13 mouse cellular contexts compared by ENCODE assay signal in genomic region chr9:43754083-43754482, GRCm38 (mm10). TPM values are rescaled to one million over a fixed set of nuclear protein-coding genes. Genes with fewer than 3 reads are reported as not detected.
DNase-seq lines count a peak whose midpoint lies in the region; ATAC-seq and TF ChIP-seq lines count a peak whose summit lies in the region.
"Had no signal": no experiment of that assay in that cellular context is flagged by ENCODE, and none has a peak within 500 bp of the region (broad histone marks: within the 10 kb centered on the region; RNA-seq: fewer than 3 reads in every experiment).

No protein-coding gene starts in this region.

- peaks cover 66% of the 10 kb centered on the region for H3K4me1 ChIP-seq in heart, embryonic 10.5 days
- peaks cover 100% of the 10 kb centered on the region for H3K4me1 ChIP-seq in hindbrain, embryonic 12.5 days
- peaks cover 29% of the 10 kb centered on the region; the same call in 1 of the 2 replicates for H3K4me1 ChIP-seq in kidney, postnatal 0 days (replicated peaks; ENCODE audit: insufficient read depth, low read length)
- H3K4me1 ChIP-seq in neural tube, embryonic 12.5 days, result peaks cover 89% of the 10 kb centered on the region

- no peaks in the 10 kb centered on the region for H3K27me3 ChIP-seq in heart, embryonic 10.5 days (ENCODE audit: insufficient read depth, poor library complexity, severe bottlenecking)
- H3K27me3 ChIP-seq in hindbrain, embryonic 12.5 days, result no peaks in the 10 kb centered on the region
- H3K27me3 ChIP-seq in kidney, postnatal 0 days (ENCODE audit: insufficient read depth, low read length), result no peaks in the 10 kb centered on the region
- no peaks in the 10 kb centered on the region; the same call in 1 of the 2 replicates for H3K27me3 ChIP-seq in neural tube, embryonic 12.5 days (replicated peaks)
- H3K27me3 ChIP-seq: embryonic facial prominence, embryonic 15.5 days had no signal

- no peak for DNase-seq in heart, embryonic 10.5 days (ENCODE audit: low spot score)
- no peak for DNase-seq in heart, adult 11 months
- DNase-seq in kidney, postnatal 0 days (ENCODE audit: low spot score), result peak; percentile 44
- DNase-seq in ovary, postnatal 10 days (ENCODE audit: low spot score), result no peak
- no peak for DNase-seq in adrenal gland, postnatal 36 days
- DNase-seq: adrenal gland, postnatal 25 days; right cerebral cortex, adult 18-20 months had no signal

- no peak for ATAC-seq in hindbrain, embryonic 12.5 days (ENCODE audit: low FRiP score)
- peak; percentile 55; the same call in 1 of the 2 replicates for ATAC-seq in kidney, postnatal 0 days (replicated peaks; ENCODE audit: low FRiP score, low read depth)
- ATAC-seq in neural tube, embryonic 12.5 days (ENCODE audit: low FRiP score, low read depth), result no peak
- no peak for ATAC-seq in megakaryocyte, adult 5-6 weeks (ENCODE audit: poor library complexity, severe bottlenecking)
- ATAC-seq: intestine, embryonic 16.5 days had no signal

- H3K36me3 ChIP-seq in heart, embryonic 10.5 days, result no peaks in the 10 kb centered on the region
- H3K36me3 ChIP-seq in hindbrain, embryonic 12.5 days, result no peaks in the 10 kb centered on the region
- H3K36me3 ChIP-seq in kidney, postnatal 0 days (ENCODE audit: insufficient read depth, low read length), result no peaks in the 10 kb centered on the region
- no peaks in the 10 kb centered on the region for H3K36me3 ChIP-seq in neural tube, embryonic 12.5 days
- H3K36me3 ChIP-seq: embryonic facial prominence, embryonic 15.5 days had no signal

- TF ChIP-seq CTCF in kidney, postnatal 0 days (IDR thresholded peaks at IDR 0.05; ENCODE audit: low read depth), result no peak

- H3K4me2 ChIP-seq in hindbrain, embryonic 12.5 days (replicated peaks), result peak overlapping the region; percentile 14
- no peak overlapping the region for H3K4me2 ChIP-seq in kidney, postnatal 0 days (ENCODE audit: low read length)
- H3K4me2 ChIP-seq in neural tube, embryonic 12.5 days (replicated peaks), result peak overlapping the region; percentile 32
- H3K4me2 ChIP-seq: embryonic facial prominence, embryonic 15.5 days had no signal

- H3K27ac ChIP-seq in heart, embryonic 10.5 days, result peak overlapping the region; percentile 73
- H3K27ac ChIP-seq in hindbrain, embryonic 12.5 days, result peak overlapping the region; percentile 88
- peak overlapping the region; percentile 25; the same call in 1 of the 2 replicates for H3K27ac ChIP-seq in kidney, postnatal 0 days
- H3K27ac ChIP-seq in neural tube, embryonic 12.5 days, result peak overlapping the region; percentile 72
- H3K27ac ChIP-seq: embryonic facial prominence, embryonic 15.5 days had no signal

- WGBS in heart, embryonic 10.5 days, result 54% methylated on average over 5 of the region's 5 CpGs
- 49% methylated on average over 5 of the region's 5 CpGs for WGBS in hindbrain, embryonic 12.5 days
- 48% methylated on average over 5 of the region's 5 CpGs for WGBS in kidney, postnatal 0 days
- 37% methylated on average over 5 of the region's 5 CpGs for WGBS in neural tube, embryonic 12.5 days

- H3K9me3 ChIP-seq in heart, embryonic 10.5 days, result no peaks in the 10 kb centered on the region
- no peaks in the 10 kb centered on the region for H3K9me3 ChIP-seq in hindbrain, embryonic 12.5 days (replicated peaks)
- no peaks in the 10 kb centered on the region for H3K9me3 ChIP-seq in kidney, postnatal 0 days (replicated peaks; ENCODE audit: low read length)
- no peaks in the 10 kb centered on the region for H3K9me3 ChIP-seq in neural tube, embryonic 12.5 days
- H3K9me3 ChIP-seq: embryonic facial prominence, embryonic 15.5 days had no signal

- H3K9ac ChIP-seq in hindbrain, embryonic 12.5 days, result peak overlapping the region; percentile 42; the same call in 1 of the 2 replicates
- H3K9ac ChIP-seq in kidney, postnatal 0 days (ENCODE audit: low read depth, low read length), result no peak overlapping the region
- 0 out of 2 replicates have a peak overlapping the region, but pooled peaks have one; percentile 21 for H3K9ac ChIP-seq in neural tube, embryonic 12.5 days
- H3K9ac ChIP-seq: embryonic facial prominence, embryonic 15.5 days had no signal

- no peak overlapping the region for H3K4me3 ChIP-seq in heart, embryonic 10.5 days
- H3K4me3 ChIP-seq in hindbrain, embryonic 12.5 days, result no peak overlapping the region
- no peak overlapping the region for H3K4me3 ChIP-seq in kidney, postnatal 0 days (replicated peaks; ENCODE audit: low read depth, low read length)
- no peak overlapping the region for H3K4me3 ChIP-seq in neural tube, embryonic 12.5 days
- H3K4me3 ChIP-seq: embryonic facial prominence, embryonic 15.5 days; myocyte had no signal

RNA-seq across cellular contexts. Expression of gene Nectin1, which starts 10.3 kb away (rescaled TPM):
- polyA plus RNA-seq in heart, embryonic 10.5 days (2016; fragmentation: Nextera tagmentation; extraction: Ambion mirVana), result 1.7 and 3.9 TPM in 2 replicates
- 12.9 and 13.0 TPM in 2 replicates for polyA plus RNA-seq in hindbrain, embryonic 12.5 days (2016; fragmentation: Nextera tagmentation; extraction: Ambion mirVana)
- 3.7 and 3.9 TPM in 2 replicates for polyA plus RNA-seq in kidney, postnatal 0 days (2015; fragmentation: Nextera tagmentation; extraction: Ambion mirVana)
- polyA plus RNA-seq in neural tube, embryonic 12.5 days (2016; fragmentation: Nextera tagmentation; extraction: Ambion mirVana), result 15.2 and 15.5 TPM in 2 replicates
- 7.5 and 9.7 TPM in 2 replicates for total RNA-seq in megakaryocyte, adult 5-6 weeks (2015)
- 1.3 and 1.4 TPM in 2 replicates for total RNA-seq in megakaryocyte, adult 5-6 weeks (2017)
- total RNA-seq in adrenal gland, postnatal 36 days (2021), result 10 to 100 TPM; 25.1 to 37.1 TPM

Comparison
In these comparisons a context has a peak if more than half of its experiments do, and no peak if none do; other contexts are left out.
1. H3K27ac ChIP-seq: peak in every context shown above with its lines; median percentile 88 in hindbrain, embryonic 12.5 days; 73 in heart, embryonic 10.5 days; 72 in neural tube, embryonic 12.5 days; 25 in kidney, postnatal 0 days.